Mouse (Mus musculus): Measurements from ENCODE around the gene Ces3a. TPM values are rescaled to one million over a fixed set of nuclear protein-coding genes. Genes with fewer than 3 reads are reported as not detected.
"Not testable (repeated sequence)": the region's sequence is repeated elsewhere in the genome, so short reads cannot be mapped to it uniquely, and the experiment has no call there.

Ces3a gene
- total RNA-seq (2021): 10 to 100 TPM in 1 of 2 experiments, 1 to 10 TPM in 1; 1.2 to 41.5 TPM
- long read RNA-seq, experiment 1, transcript Ces3a-201 (13 exons, 2,046 nt): major isoform, 24 of 31 reads
- long read RNA-seq, experiment 1, partial matches to known transcripts: 2 of 31 reads
- long read RNA-seq, experiment 1, other reads (novel, unspliced or antisense): 1 of 31 reads
- long read RNA-seq, experiment 2: 0 reads

DNA sequence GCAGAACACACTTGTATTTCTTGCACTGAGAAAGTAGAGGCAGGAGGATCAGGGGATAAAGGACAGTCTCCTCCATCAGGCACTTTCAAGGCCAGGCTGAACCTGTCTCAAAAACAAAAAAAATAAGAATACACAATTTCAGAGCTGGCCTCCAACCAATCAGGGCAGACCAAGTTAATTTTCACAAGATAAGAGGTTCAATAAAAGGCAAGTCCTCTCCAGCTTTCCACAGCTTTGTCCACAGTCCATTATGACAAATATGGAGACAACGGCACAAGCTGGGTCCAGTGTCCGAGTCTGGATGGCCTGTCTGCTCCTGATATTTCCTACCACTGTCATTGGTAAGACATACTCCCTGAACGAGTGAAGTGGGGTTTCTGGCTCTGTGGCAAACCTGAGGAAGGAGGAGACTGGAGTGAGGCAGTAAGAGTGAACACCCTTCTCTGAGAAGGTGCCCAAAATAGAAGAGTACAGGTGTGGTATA, at the start of gene Ces3a:
Gene Ces3a, plus strand, starts transcription at position 231 of the 484 bp plus-strand sequence.
- DNase-seq (ENCODE audit: low spot score in 2 of 2): no peak

DNA sequence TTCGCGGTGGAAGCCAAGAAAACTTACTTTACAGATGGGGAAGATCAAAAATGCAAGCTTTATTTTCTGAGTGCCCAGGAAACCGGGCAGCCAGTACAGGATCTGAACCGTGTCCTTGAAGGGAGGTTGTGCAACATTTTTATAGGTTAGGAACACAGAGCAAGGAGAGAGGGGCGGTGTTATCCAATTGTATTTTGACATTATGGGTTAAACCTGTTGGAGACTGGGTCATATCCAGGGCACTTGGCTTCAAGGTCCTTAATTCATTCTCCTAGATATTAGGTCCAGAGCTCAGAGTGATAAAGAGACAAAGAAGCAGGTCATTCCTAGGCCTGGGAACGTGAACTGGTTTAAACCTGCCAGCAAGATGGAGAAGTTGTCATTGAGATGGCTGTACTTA, 49.2 kb upstream of the Ces3a start:
- DNase-seq (ENCODE audit: low spot score in 2 of 2): no peak

DNA sequence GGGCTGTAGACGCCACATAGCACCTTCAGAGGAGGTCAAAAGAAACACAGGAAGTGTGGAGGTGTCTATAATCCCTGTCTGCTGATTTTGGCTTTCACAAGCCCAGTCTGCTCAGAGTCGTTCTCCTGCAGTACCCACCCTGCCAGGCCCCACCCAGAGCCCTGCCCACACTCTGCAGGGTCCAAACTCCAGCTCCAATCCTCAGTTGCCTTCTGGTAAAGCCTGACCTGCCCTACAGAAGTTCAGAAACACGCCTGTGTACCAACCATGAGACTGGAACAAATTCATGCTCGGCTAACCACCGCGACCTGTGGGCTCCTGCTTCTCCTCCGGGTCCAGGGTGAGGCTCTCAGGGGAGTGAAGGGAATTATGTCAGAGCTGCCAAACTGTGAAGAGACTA, 47.8 kb upstream of the Ces3a start, which contains the start of gene Ces2h:
Gene Ces2h, plus strand, starts transcription at position 268 of the 400 bp plus-strand sequence.
- no peak for DNase-seq (ENCODE audit: low spot score in 2 of 2)

DNA sequence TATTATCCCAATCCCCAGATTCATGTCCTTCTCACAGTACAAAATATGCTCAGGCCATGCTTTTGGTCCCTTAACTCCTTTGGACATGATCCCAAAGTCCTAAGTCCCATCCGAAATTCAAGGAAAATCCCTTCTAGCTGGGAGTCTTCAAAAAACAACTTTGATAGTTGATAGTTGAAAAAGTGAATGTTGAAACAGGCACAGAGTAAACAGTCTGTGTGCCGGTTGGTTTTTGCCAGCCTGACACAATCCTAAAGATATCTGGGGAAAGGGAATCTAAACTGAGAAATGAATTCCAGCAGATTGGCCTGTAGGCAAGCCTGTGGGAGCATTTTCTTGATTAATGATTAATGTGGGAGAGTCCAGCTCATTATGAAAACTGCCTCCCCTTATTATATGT, 38.4 kb upstream of the Ces3a start:
- DNase-seq (ENCODE audit: low spot score in 2 of 2): no peak

DNA sequence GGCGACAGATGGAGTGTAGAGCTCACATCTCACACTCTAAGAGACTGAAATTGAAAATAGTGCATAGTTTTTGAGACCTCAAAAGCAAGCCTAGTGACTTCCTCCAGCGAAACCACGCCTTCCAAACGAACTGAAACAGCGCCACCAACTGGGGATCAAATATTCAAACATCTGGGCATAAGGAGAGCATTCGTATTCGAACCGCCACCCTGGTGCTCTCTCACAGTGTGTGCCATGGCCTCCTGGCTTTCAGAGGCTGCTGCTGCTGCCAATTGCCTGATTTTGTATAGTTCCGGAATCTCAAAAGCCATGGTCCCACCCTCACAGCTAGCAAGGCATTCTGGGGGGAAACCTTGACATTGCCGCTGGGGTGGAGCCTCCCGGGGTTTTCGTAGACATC, 37.3 kb upstream of the Ces3a start:
- DNase-seq (ENCODE audit: low spot score in 2 of 2): no peak

DNA sequence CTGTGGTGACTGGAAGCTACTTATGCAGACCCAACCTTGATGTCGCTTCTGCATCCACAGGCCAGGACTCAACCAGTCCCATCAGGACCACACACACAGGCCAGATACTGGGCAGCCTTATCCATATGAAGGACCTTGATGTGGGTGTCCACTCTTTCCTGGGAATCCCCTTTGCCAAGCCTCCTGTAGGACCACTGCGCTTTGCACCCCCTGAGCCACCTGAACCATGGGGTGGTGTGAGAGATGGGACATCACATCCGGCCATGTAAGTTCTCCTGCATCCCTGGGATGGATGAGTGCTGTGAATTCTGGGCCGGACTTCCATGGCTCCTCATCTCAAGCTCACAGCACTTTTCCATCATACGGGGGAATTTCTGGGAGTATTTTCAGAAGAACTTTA, 34.0 kb upstream of the Ces3a start:
- DNase-seq (ENCODE audit: low spot score in 2 of 2): no peak

DNA sequence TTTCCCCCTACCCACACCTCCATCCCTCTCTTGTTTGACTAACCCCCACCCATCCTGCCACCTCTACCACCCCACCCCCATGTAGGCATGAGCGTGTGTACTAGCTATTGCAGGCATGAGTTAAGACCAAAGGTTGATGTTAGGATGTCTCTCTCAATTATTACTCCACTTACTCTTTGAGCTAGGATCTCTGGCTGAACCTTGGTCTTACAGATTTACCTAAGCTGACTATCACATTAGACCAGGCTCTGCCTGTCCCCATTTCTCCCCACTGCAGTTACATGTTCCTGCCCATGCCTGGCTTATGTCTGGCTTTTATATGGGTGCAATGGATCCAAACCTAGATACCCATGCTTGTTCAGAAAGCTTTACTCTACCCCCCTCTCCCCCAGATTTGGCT, 26.4 kb upstream of the Ces3a start:
- no peak for DNase-seq (ENCODE audit: low spot score in 2 of 2)

DNA sequence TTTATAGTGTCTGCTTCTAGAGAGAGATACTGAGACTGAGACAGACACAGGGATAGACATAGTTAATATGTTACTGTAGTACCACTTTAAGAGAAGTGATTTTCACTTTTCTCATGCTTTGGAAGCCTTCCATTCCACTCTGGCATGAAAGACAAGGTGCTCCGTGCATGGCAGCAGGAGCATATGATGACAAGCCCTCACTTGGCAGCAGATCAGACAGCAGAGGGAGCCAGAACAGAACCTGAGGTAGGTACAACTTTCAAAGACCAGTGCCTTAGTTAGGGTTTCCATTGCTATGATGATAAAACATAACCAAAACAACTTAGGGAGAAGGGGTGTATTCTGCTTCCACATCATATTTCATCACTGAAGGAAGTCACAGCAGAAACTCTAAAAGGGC, 25.3 kb upstream of the Ces3a start:
- no peak for DNase-seq (ENCODE audit: low spot score in 2 of 2)

DNA sequence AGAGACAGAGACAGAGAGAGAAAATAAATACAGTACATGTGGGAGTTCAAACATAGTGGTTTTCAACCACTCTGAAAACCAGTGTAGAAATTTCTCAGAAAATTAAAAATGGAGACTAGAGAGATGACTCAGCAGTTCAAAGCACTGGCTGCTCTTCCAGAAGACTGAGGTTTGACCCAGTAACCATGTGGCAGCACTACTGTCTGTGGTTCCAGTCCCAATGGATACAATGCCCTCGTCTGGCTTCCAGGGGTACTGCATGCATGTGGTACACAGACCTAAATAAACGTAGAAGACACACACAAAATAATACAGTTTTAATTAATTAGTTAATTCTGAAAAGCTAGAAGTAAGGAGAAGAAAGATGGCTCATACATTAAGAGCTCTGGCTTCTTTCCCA, 23.4 kb upstream of the Ces3a start:
- no peak for DNase-seq (ENCODE audit: low spot score in 2 of 2)

DNA sequence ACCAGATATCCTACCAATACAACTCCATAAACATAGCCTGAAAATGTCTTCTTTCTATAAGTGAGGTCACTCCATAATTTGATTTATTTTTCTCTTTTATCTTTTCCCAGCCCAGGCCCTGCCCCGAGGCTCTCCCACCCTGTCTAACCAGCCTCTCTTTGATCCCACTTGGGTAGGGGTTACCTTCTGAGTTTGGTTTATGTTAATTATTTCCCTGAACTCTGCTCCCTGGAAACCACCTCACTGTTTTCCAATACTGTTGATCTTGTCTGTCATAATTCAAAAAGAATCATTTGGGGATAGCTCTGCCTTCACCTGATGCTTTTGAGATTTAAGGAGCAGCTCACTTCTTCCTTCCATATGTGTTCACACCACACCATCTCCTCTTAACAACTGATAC, 4.9 kb upstream of the Ces3a start:
- DNase-seq (ENCODE audit: low spot score in 2 of 2): no peak

DNA sequence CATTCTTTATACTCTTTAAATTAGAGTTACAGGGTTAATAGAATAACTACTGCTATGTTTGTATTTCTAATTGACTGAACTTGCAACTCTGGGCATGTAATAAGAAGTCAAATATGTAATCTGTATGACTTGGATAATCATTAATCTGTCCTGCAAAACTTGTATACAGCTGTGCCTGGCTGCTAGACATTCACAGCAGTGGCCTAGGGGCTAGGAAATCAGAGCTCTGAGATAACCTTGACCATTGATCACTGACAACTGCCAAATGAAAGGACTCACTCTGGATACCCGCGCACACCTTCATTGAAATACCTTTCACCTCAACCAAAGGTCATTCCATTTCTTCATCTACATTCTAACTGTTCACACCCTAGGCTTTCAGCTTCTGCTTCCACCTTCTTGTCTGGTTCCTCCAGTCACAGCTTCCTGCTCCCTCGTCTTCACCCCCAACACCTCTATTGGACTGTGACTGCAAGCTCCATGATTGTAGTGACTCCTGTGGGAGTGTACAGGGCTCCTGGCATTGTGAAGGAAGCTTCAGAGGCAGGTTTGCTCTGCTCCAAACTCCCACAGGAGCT, 2.5 kb upstream of the Ces3a start:
- DNase-seq (ENCODE audit: low spot score in 2 of 2): no peak

DNA sequence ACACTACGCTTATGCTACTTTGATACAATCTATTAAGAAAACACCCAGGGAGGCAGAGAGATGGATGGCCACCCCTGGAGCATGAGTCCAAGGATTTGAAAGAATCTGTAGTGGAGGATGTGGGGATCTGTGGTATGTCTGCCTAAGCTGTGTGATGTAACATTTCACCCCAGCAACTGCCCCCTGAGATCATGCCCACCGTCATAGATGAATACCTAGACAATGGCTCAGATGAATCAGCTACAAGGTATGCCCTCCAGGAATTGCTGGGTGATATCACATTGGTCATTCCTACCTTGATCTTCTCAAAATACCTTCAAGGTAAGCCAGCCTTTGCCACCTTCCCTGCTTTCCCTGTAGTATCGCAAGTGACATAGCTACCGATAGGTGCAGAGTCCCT, 7.8 kb downstream of the Ces3a start:
- no peak for DNase-seq (ENCODE audit: low spot score in 2 of 2)

DNA sequence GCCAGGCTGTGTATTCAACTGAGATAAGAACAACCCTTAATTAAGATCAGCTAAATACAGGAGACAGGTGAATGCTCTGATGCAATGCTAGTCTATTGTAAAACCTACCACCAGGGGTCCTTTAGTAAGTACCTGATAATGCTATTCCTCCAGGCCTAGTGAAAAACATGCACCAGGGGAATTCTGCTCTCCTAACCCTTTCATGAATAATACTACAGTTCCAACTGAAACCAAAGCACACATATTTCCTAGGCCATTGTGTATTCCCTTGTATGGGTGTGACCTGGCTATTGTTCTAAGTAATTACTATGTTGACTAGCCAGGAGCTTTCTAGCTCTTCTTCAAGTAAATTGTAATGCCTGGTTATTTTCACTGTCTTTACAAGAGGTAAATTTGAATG, 11.7 kb downstream of the Ces3a start:
- DNase-seq (ENCODE audit: low spot score in 2 of 2): no peak

DNA sequence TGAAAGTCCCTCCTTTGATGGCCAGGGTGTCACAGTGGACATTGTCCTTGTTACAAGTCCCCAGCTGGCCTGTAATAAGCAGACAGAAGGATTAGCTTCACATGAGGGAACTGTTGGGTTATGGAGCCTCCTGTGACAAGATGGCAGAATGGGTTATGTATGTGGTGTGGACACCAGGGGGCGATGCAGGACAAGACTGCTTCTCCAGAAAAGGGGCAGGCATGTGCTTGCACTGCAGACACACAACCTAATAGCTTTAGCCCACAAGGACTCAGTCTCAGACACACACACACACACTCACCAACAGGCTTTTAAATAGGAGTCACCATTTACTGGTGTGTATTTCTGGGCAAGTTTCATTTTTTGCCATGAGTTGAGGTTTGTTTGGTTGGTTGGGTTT, 18.4 kb downstream of the Ces3a start:
- DNase-seq (ENCODE audit: low spot score in 2 of 2): no peak

DNA sequence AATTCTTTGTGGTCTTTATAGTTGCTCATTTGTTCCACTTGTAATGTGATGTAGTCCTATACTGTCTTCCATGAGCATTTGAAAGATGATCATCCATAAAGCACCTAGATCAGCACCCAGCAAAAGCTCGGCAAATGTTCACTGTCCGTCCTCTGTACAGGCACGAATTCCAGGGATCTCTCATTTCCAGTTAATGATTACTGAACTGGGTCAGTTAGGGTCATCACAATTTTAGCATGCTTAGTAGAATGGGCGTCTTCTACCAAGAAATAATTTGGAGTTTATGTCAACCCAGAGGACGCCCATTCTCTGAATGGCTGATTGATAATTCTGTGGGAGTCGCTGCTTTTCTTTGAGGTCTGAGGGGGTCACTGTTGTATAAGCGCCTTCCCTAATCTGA, 19.5 kb downstream of the Ces3a start:
- DNase-seq (ENCODE audit: low spot score in 2 of 2): not testable (repeated sequence)

DNA sequence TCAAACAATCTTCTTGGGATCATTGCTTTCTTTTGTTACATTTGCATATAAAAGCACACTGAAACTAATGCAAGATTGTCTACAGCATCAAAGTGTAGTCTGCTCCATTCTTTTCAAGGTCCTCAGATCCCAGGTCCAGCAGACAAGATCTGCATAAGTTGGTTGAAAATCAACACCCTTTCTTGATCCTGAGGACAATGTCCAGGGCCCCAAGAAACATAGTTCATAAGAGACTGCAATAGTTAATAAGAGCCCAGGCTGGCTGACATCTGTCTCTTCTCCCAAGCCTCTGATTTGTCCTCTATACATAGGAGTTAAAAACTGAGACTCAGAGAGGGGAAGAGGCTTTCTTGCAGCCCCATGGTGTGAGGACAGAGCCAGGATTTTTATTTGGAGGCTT, 20.6 kb downstream of the Ces3a start:
- no peak for DNase-seq (ENCODE audit: low spot score in 2 of 2)

DNA sequence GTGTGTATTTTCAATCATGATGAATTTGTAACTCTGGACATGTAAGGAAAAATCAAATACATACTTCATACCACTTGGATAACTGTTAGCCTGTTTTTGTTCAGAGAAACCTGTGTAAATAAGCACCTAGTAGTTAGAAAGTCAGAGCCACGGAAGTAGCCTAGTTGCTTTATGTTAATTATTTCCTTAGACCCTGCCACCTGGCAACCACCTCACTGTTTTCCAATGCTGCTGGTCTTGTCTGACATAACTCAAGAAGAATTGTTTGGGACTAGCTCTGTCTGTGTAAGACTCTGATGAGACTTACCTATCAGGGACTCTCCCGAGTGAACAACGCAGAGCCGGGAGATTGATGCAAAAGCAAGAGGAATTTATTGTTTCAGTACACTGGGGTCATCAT, 28.2 kb downstream of the Ces3a start:
- no peak for DNase-seq (ENCODE audit: low spot score in 2 of 2)

DNA sequence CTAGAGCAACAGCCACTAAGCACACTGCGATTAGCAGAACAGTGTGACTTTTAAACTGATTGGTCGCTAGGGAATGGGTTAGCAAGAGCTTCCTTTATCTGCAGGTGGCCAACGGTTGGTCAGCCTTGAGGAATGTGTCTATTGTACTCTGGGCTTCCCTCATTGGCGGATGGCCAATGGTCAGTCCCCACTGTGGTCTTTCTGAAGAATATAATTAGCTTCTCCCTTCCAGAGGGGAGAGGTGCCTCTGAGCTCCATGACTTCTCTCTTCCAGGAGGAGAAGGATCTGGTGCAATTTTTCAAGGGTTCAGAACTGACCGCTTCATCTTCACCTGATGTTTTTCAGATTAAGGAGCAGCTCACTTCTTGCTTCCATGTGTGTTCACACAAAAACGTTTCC, 28.7 kb downstream of the Ces3a start:
- no peak for DNase-seq (ENCODE audit: low spot score in 2 of 2)

DNA sequence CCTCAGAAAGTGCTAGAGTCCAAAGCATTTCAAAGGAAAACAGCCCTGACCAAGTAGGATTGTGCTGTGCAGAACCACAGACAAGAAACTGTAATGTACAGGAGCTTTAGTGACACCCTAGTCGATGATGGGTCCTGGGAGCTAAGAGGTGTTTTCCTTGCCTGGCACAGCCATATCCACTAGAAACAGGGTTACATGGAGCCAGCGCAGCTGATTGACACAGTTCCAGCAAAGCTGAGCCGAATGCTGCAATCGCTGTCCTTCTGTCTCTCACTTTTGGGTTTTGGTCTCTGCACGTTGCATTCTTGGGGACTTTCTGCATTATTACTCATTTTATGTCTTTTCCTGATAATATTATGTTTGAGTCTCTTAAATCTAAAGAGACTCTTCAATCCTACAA, 30.2 kb downstream of the Ces3a start:
- no peak for DNase-seq (ENCODE audit: low spot score in 2 of 2)

DNA sequence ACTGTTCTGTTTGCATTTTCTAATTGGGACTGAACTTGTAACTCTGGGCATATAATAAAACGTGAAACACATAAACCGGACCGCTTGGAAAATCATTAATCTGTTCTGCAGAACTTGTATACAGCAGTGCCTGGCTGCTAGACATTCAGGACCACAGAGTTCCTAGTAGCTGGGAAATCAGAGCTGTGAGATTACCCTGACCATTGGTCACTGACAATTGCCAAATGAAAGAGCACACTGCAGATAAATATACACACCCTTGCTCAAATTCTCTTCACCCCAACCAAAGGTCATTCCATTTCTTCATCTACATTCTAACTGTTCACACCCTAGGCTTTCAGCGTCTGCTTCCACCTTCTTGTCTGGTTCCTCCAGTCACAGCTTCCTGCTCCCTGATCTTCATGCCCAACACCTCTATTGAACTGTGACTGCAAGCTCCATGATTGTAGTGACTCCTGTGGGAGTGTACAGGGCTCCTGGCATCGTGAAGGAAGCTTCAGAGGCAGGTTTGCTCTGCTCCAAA, 32.5 kb downstream of the Ces3a start:
- no peak for DNase-seq (ENCODE audit: low spot score in 2 of 2)

DNA sequence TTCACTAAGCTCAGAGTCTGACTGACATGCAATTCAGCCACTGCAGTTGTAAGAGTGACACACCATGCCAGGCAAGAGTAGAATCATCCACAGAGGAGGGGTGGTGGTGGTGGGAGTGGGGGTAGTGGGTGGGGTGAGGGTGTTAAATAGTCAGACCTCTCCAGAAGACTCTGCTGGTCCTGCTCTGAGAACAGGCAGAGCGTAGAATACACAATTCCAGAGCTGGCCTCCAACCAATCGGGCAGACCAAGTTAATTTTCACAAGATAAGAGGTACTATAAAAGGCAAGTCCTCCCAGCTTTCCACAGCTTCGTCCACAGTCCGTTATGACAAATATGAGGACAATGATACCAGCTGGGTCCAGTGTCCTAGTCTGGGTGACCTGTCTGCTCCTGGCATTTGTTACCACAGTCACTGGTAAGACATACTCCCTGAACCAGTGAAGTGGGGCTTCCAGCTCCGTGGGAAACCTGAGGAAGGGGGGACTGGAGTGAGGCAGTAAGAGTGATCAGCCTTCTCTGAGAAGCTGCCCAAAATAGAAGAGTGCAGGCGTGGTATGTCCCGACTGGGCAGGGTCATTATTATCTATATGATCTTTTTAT, 35.1 kb downstream of the Ces3a start, which contains the start of gene Ces3b:
Gene Ces3b, plus strand, starts transcription at position 305 of the 602 bp plus-strand sequence.
- no peak for DNase-seq (ENCODE audit: low spot score in 2 of 2)

DNA sequence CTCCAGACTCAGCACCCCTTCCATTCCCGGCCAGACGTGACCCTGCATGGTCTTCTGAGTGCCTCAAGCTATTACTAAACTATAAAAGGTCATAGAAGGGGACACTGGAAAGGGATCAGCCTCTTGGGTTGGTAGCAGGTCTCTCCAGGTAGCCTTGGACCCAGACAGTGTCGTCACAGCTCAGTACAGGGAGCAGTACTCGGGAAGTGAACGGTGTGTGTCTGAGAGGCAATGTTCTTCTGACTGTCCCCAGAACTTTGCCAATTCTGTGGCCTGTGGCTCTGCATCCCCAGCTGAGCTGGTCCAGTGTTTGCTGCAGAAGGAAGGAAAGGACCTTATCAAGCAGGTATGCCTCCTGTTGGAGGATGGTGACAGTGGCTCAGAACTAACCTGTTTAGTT, 39.8 kb downstream of the Ces3a start:
- DNase-seq (ENCODE audit: low spot score in 2 of 2): not testable (repeated sequence)

DNA sequence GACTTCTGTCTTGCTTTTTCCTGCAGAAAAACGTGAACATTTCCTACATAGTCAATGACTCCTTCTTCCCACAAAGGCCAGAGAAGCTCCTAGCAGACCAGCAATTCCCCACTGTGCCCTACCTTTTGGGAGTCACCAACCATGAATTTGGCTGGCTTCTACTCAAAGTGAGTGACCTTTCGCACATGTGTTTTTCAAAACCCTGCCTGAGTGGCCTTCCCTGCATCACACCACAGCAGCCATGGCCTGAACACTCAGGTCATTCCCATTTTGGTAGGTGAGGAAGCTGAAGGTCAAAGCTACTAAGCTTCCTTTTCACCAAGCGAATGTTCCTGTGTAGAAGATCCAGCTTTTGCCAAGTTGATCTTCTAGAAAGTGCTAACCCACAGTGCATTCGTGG, 40.2 kb downstream of the Ces3a start:
- no peak for DNase-seq (ENCODE audit: low spot score in 2 of 2)

Measured in adrenal gland, postnatal 4 days (tissue).